Mouse (Mus musculus) forebrain, embryonic 16.5 days (tissue): Measurements from ENCODE around the gene Esyt2. TPM values are rescaled to one million over a fixed set of nuclear protein-coding genes. Genes with fewer than 3 reads are reported as not detected.

Experiments used
- ATAC-seq: fragments of 200-750 bp; cut with Nextera tagmentation; 2 replicates; pipeline ENCODE4 v1.8.0; 2017; ENCODE audit warnings: mild to moderate bottlenecking, moderate library complexity
- H3K27ac ChIP-seq: fragments of 300-500 bp; sonication (generic); 2 replicates; pipeline ENCODE4 v1.5.1; 2014; ENCODE audit warnings: low read length, control low read depth
- H3K27me3 ChIP-seq: fragments of 300-500 bp; sonication (generic); replicated peaks from 2 replicates; pipeline ENCODE4 v1.6.1; 2014; ENCODE audit warnings: low read length; ENCODE audit not compliant: control insufficient read depth, insufficient read depth
- H3K36me3 ChIP-seq: fragments of 300-500 bp; sonication (generic); 2 replicates; pipeline ENCODE4 v1.6.1; 2014; ENCODE audit not compliant: control insufficient read depth, insufficient read depth
- H3K4me1 ChIP-seq: fragments of 300-500 bp; sonication (generic); replicated peaks from 2 replicates; pipeline ENCODE4 v1.6.1; 2014; ENCODE audit warnings: low read length; ENCODE audit not compliant: control insufficient read depth, insufficient read depth
- H3K4me2 ChIP-seq: fragments of 300-500 bp; sonication (generic); 2 replicates; pipeline ENCODE4 v1.6.1; 2014; ENCODE audit warnings: mild to moderate bottlenecking, low read length, control low read depth
- H3K4me3 ChIP-seq: fragments of 300-500 bp; sonication (generic); replicated peaks from 2 replicates; pipeline ENCODE4 v1.5.1; 2014; ENCODE audit warnings: mild to moderate bottlenecking, low read length, control low read depth
- H3K9ac ChIP-seq: fragments of 300-500 bp; sonication (generic); replicated peaks from 2 replicates; pipeline ENCODE4 v1.6.1; 2014; ENCODE audit warnings: low read depth, low read length, control low read depth
- H3K9me3 ChIP-seq: fragments of 300-500 bp; sonication (generic); 2 replicates; pipeline ENCODE4 v1.6.1; 2016; ENCODE audit warnings: low read length; ENCODE audit not compliant: control insufficient read depth
- WGBS: fragments of 180-500 bp; shearing (Covaris S2); extraction: QIAGEN DNeasy Blood & Tissue Kit; methylation state at CpG from one replicate; pipeline ENCODE4 v1.1.7; 2014; 5-methylcytosine and 5-hydroxymethylcytosine counted together
- microRNA-seq: library from miRNA; unstranded; fragments of <30 nt; microRNA quantifications from one replicate; pipeline ENCODE4, GENCODE M21; 2017
- polyA plus RNA-seq: library from polyadenylated mRNA; unstranded; fragments of >200 nt; fragmentation: Nextera tagmentation; extraction: Ambion mirVana; gene quantifications from 2 replicates; pipeline ENCODE4 v1.2.1, GENCODE M21; 2015

Esyt2 gene
- polyA plus RNA-seq, 1 experiment from 2014 or later = 12.9 TPM

- no peak overlapping the region for H3K4me3 ChIP-seq
- no peak overlapping the region for H3K4me2 ChIP-seq
- no peaks in the 10 kb centered on the region for H3K9me3 ChIP-seq
- H3K27ac ChIP-seq = no peak overlapping the region
- H3K27me3 ChIP-seq = no peaks in the 10 kb centered on the region
- H3K4me1 ChIP-seq = no peaks in the 10 kb centered on the region
- H3K9ac ChIP-seq = no peak overlapping the region
- no peak for ATAC-seq
- H3K36me3 ChIP-seq = peaks cover 7% of the 10 kb centered on the region; the same call in 1 of the 2 replicates
- 89% methylated on average over 2 of the region's 2 CpGs for WGBS
Observed at GRCm38 (mm10) chr12:116435232-116435631, 154.2 kb downstream of the Esyt2 start.

- Histone ChIP-seq H3K9me3 (no peaks in the 10 kb centered on the region), H3K27ac (no peak overlapping the region), H3K4me2 (no peak overlapping the region), H3K36me3 (peaks cover 7% of the 10 kb centered on the region; the same call in 1 of the 2 replicates), H3K4me1 (no peaks in the 10 kb centered on the region), H3K27me3 (no peaks in the 10 kb centered on the region), H3K9ac (no peak overlapping the region), H3K4me3 (no peak overlapping the region)
- no peak for ATAC-seq
- 89% methylated on average over 3 of the region's 3 CpGs for WGBS
Observed at GRCm38 (mm10) chr12:116436125-116436524, 155.1 kb downstream of the Esyt2 start.

- WGBS = 89% methylated on average over 5 of the region's 5 CpGs
- no peaks in the 10 kb centered on the region for H3K4me1 ChIP-seq
- H3K27me3 ChIP-seq = no peaks in the 10 kb centered on the region
- peaks cover 7% of the 10 kb centered on the region; the same call in 1 of the 2 replicates for H3K36me3 ChIP-seq
- no peak for ATAC-seq
- no peak overlapping the region for H3K9ac ChIP-seq
- no peak overlapping the region for H3K4me3 ChIP-seq
- H3K9me3 ChIP-seq = no peaks in the 10 kb centered on the region
- no peak overlapping the region for H3K4me2 ChIP-seq
- H3K27ac ChIP-seq = no peak overlapping the region
Observed at GRCm38 (mm10) chr12:116438591-116438990, 157.6 kb downstream of the Esyt2 start.

Small RNAs within 50 kb of the gene (microRNA-seq; reads per million reads assigned to microRNA genes)
- gene Gm23190 = not detected

Other genes with a start within 250 kb of the Esyt2 start
- 68.3 and 72.3 TPM in 2 replicates for gene Zfp386, start 233.5 kb upstream of the Esyt2 start, polyA plus RNA-seq
- gene Vipr2, start 203.5 kb upstream of the Esyt2 start, polyA plus RNA-seq = 0.75 and 0.92 TPM in 2 replicates
- 15.7 and 18.5 TPM in 2 replicates for gene Wdr60, start 18.2 kb upstream of the Esyt2 start, polyA plus RNA-seq
- gene Gm11027, start 5.8 kb upstream of the Esyt2 start, polyA plus RNA-seq = not detected in 2 replicates
- 17.6 and 18.9 TPM in 2 replicates for gene Ncapg2, start 124.2 kb downstream of the Esyt2 start, polyA plus RNA-seq
- gene Ptprn2, start 204.5 kb downstream of the Esyt2 start, polyA plus RNA-seq = 7.9 and 11.5 TPM in 2 replicates